Mouse (Mus musculus) CH12.LX (cell line): ENCODE results near the gene Itga9.

Experiments
- MAZ ChIP-seq: IDR thresholded peaks from 2 replicates; pipeline ENCODE4 v1.6.1; 2012; ENCODE audit warnings: low read depth, mild to moderate bottlenecking, inconsistent platforms, low read length, improper control_type of control experiment, moderate library complexity
- POLR2A ChIP-seq: IDR thresholded peaks from 2 replicates; pipeline ENCODE4 v1.6.1; 2011; ENCODE audit warnings: low read depth, mild to moderate bottlenecking, improper control_type of control experiment, low read length
- ZMIZ1 ChIP-seq: IDR thresholded peaks from 2 replicates; pipeline ENCODE4 v1.6.1; 2012; ENCODE audit warnings: low read depth, mild to moderate bottlenecking, inconsistent platforms, low read length, improper control_type of control experiment

- no peak for TF ChIP-seq POLR2A
- no peak for TF ChIP-seq ZMIZ1
- no peak for TF ChIP-seq MAZ
Observed at GRCm38 (mm10) chr9:118683507-118683906, 77.0 kb downstream of the Itga9 start.
